Mouse (Mus musculus): ENCODE measurements around the gene Car15. TPM values are rescaled to one million over a fixed set of nuclear protein-coding genes. Genes with fewer than 3 reads are reported as not detected.

Car15 gene
- polyA plus RNA-seq, 1 experiment from 2014 or later: 2.4 TPM

DNA sequence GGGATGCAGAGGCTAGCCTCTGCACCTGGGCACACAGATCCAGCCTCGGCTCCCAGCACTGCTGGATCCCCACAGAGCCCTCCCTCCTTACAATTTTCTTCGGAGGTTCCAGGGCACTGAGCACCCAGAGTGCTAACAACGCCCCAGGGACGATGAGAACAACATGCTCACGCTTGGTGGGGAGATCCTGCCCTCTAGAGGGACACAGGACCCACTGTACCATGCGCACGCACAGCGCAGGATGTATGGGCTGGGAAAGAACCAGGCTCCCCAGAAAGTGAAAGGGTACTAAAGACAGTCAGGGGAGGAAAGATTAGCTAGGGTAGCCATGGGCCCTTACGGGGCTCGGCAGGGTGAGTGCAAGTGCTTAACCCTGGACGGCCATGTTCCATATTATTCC lies 6.4 kb downstream of the Car15 start:
- no peak overlapping the region for H3K27ac ChIP-seq (ENCODE audit: low read length)
- H3K4me2 ChIP-seq (replicated peaks; ENCODE audit: low read depth, low read length): no peak overlapping the region
- no peak for ATAC-seq (ENCODE audit: insufficient number of reproducible peaks, insufficient read depth, low FRiP score, low read depth)
- 15% methylated on average over 11 of the region's 11 CpGs for WGBS
- H3K4me3 ChIP-seq (ENCODE audit: low read depth, low read length): no peak overlapping the region
- peaks cover 59% of the 10 kb centered on the region for H3K27me3 ChIP-seq (ENCODE audit: control insufficient read depth, insufficient read depth, low read length)
- H3K9ac ChIP-seq (replicated peaks; ENCODE audit: low read depth, low read length): no peak overlapping the region
- no peaks in the 10 kb centered on the region for H3K9me3 ChIP-seq (ENCODE audit: control insufficient read depth, low read depth, low read length)
- no peaks in the 10 kb centered on the region for H3K4me1 ChIP-seq (ENCODE audit: control insufficient read depth, insufficient read depth, low read length)
- H3K36me3 ChIP-seq (ENCODE audit: control insufficient read depth, insufficient read depth, low read length): no peaks in the 10 kb centered on the region

DNA sequence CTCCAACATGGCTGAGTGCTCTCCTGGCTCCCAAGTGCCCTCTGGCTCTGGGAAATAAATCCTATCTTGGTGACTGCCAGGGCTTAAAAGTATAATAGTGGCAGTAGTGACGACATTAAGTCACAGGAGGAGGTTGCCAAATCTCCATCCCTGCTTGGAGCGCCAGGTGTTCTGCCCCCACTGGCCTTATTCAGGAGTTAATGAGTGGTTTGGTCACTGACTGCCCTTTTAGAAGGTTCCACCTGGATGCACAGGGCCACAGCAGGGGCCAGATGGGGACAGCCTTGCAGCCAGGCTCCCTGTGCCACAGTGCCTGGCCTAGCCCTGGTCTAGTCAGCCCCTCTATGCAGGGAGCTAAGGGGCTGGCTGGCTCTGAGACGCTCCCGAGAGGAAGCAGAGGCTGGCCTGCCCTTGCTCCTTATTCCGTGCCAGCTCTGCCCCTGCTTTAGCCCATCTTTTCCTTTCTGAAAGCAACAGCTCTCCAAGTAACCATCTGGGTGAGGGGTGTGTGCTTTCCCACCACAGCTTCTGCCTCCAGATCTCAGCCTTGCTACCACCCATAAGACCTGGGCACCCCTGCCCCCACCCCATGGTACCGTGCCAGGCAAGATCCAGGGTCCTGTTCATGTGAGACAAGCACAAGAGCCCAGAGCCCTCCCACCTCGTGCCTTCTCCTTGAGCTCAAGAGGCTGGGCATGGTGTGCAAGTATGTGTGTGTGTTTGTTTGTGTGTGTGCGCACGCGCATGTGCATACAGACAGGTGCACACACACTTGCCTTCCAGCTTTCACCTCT lies 7.6 kb downstream of the Car15 start:
- Histone ChIP-seq H3K9me3 (ENCODE audit: control insufficient read depth, low read depth, low read length) (no peaks in the 10 kb centered on the region), H3K4me2 (replicated peaks; ENCODE audit: low read depth, low read length) (no peak overlapping the region), H3K9ac (replicated peaks; ENCODE audit: low read depth, low read length) (no peak overlapping the region), H3K4me1 (ENCODE audit: control insufficient read depth, insufficient read depth, low read length) (no peaks in the 10 kb centered on the region), H3K36me3 (ENCODE audit: control insufficient read depth, insufficient read depth, low read length) (no peaks in the 10 kb centered on the region), H3K27ac (ENCODE audit: low read length) (no peak overlapping the region), H3K4me3 (ENCODE audit: low read depth, low read length) (no peak overlapping the region), H3K27me3 (ENCODE audit: control insufficient read depth, insufficient read depth, low read length) (peaks cover 50% of the 10 kb centered on the region)
- WGBS: 67% methylated on average over 10 of the region's 10 CpGs
- ATAC-seq (ENCODE audit: insufficient number of reproducible peaks, insufficient read depth, low FRiP score, low read depth): no peak

DNA sequence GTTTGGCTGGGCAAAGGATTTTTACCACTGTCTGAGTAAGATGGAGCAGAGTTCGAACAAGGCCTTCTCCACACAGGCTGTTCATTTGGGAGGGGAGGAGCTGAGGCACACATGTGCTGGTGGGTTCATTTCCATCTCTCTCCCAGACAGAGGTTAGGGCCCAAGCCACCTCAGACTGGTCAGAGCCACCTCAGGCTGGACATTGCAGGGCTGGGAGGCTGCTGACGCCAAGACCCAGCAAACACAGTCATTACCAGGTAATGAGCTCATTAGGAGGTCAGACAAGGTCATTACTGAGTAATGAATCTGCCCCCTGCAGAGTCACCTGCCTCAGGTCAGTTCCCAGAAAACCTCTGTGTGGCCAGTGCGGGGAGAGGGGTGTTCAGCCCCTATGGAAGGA lies 9.3 kb downstream of the Car15 start:
- H3K4me2 ChIP-seq (replicated peaks; ENCODE audit: low read depth, low read length): no peak overlapping the region
- WGBS: 74% methylated on average over 3 of the region's 3 CpGs
- ATAC-seq (ENCODE audit: insufficient number of reproducible peaks, insufficient read depth, low FRiP score, low read depth): no peak
- no peaks in the 10 kb centered on the region for H3K9me3 ChIP-seq (ENCODE audit: control insufficient read depth, low read depth, low read length)
- no peaks in the 10 kb centered on the region for H3K36me3 ChIP-seq (ENCODE audit: control insufficient read depth, insufficient read depth, low read length)
- no peaks in the 10 kb centered on the region for H3K4me1 ChIP-seq (ENCODE audit: control insufficient read depth, insufficient read depth, low read length)
- no peak overlapping the region for H3K27ac ChIP-seq (ENCODE audit: low read length)
- peaks cover 34% of the 10 kb centered on the region for H3K27me3 ChIP-seq (ENCODE audit: control insufficient read depth, insufficient read depth, low read length)
- H3K9ac ChIP-seq (replicated peaks; ENCODE audit: low read depth, low read length): no peak overlapping the region
- H3K4me3 ChIP-seq (ENCODE audit: low read depth, low read length): no peak overlapping the region

DNA sequence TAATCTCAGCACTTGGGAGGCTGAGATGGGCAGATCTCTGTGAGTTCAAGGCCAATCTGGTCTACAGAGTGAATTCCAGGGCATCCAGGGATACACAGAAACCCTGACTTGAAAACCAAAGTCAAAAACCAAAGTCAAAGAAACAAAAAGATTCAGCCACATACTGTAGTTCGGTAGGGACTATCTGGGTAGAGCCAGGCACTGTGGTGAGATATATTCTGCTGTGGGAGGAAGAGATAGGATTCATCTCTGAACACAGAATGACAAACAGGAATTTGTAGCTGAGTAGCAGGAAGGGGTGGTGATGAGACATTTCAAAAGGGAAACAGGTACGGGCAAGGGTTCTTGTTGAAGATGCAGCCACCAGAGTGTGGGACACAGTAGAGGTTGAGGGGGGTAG lies 9.9 kb downstream of the Car15 start:
- no peaks in the 10 kb centered on the region for H3K36me3 ChIP-seq (ENCODE audit: control insufficient read depth, insufficient read depth, low read length)
- H3K27ac ChIP-seq (ENCODE audit: low read length): no peak overlapping the region
- 78% methylated on average over 2 of the region's 2 CpGs for WGBS
- no peaks in the 10 kb centered on the region for H3K4me1 ChIP-seq (ENCODE audit: control insufficient read depth, insufficient read depth, low read length)
- no peaks in the 10 kb centered on the region for H3K9me3 ChIP-seq (ENCODE audit: control insufficient read depth, low read depth, low read length)
- no peak overlapping the region for H3K4me2 ChIP-seq (replicated peaks; ENCODE audit: low read depth, low read length)
- peaks cover 28% of the 10 kb centered on the region for H3K27me3 ChIP-seq (ENCODE audit: control insufficient read depth, insufficient read depth, low read length)
- ATAC-seq (ENCODE audit: insufficient number of reproducible peaks, insufficient read depth, low FRiP score, low read depth): no peak
- no peak overlapping the region for H3K4me3 ChIP-seq (ENCODE audit: low read depth, low read length)
- no peak overlapping the region for H3K9ac ChIP-seq (replicated peaks; ENCODE audit: low read depth, low read length)

DNA sequence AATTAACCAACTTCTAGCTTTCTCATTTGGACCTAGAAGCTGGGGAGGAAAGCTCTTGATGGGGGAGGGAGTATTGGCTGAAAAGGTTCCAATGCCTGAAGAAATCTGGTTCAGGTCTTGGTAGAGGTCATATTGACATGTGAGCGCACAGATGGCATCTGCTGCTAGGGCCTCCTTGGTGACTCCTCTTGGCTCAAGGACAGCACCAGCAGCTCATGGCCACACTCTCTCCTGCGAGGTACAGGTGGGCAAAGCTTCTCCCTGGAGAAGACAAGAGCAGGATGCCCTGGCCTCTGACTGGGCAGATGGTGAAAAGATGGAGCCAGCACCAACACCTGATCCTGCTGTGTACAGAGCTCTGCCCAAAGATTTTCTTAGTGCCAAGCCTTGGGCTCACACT lies 11.7 kb downstream of the Car15 start:
- WGBS: 79% methylated on average over 2 of the region's 2 CpGs
- ATAC-seq (ENCODE audit: insufficient number of reproducible peaks, insufficient read depth, low FRiP score, low read depth): no peak
- H3K4me1 ChIP-seq (ENCODE audit: control insufficient read depth, insufficient read depth, low read length): no peaks in the 10 kb centered on the region

GRCm38 (mm10) chr16:17816528-17816927 lies 21.6 kb downstream of the Car15 start:
- Histone ChIP-seq H3K27me3 (ENCODE audit: control insufficient read depth, insufficient read depth, low read length) (no peaks in the 10 kb centered on the region), H3K4me2 (replicated peaks; ENCODE audit: low read depth, low read length) (no peak overlapping the region), H3K4me1 (ENCODE audit: control insufficient read depth, insufficient read depth, low read length) (no peaks in the 10 kb centered on the region), H3K9me3 (ENCODE audit: control insufficient read depth, low read depth, low read length) (no peaks in the 10 kb centered on the region), H3K27ac (ENCODE audit: low read length) (no peak overlapping the region), H3K36me3 (ENCODE audit: control insufficient read depth, insufficient read depth, low read length) (no peaks in the 10 kb centered on the region), H3K9ac (replicated peaks; ENCODE audit: low read depth, low read length) (no peak overlapping the region), H3K4me3 (ENCODE audit: low read depth, low read length) (no peak overlapping the region)
- no peak for ATAC-seq (ENCODE audit: insufficient number of reproducible peaks, insufficient read depth, low FRiP score, low read depth)
- 80% methylated on average over 8 of the region's 8 CpGs for WGBS

More for the DNA sequence above, 11.7 kb downstream of the Car15 start:
- no peak overlapping the region for H3K9ac ChIP-seq (replicated peaks; ENCODE audit: low read depth, low read length)
- no peaks in the 10 kb centered on the region for H3K36me3 ChIP-seq (ENCODE audit: control insufficient read depth, insufficient read depth, low read length)
- no peak overlapping the region for H3K27ac ChIP-seq (ENCODE audit: low read length)
- no peak overlapping the region for H3K4me3 ChIP-seq (ENCODE audit: low read depth, low read length)
- H3K4me2 ChIP-seq (replicated peaks; ENCODE audit: low read depth, low read length): no peak overlapping the region
- peaks cover 11% of the 10 kb centered on the region for H3K27me3 ChIP-seq (ENCODE audit: control insufficient read depth, insufficient read depth, low read length)
- H3K9me3 ChIP-seq (ENCODE audit: control insufficient read depth, low read depth, low read length): no peaks in the 10 kb centered on the region

GRCm38 (mm10) chr16:17815411-17816402 lies 22.5 kb downstream of the Car15 start:
- ATAC-seq (ENCODE audit: insufficient number of reproducible peaks, insufficient read depth, low FRiP score, low read depth): peak; percentile 85
- 2% methylated on average over 63 of the region's 63 CpGs for WGBS
- H3K4me3 ChIP-seq (ENCODE audit: low read depth, low read length): peak overlapping the region; percentile 39
- no peaks in the 10 kb centered on the region for H3K9me3 ChIP-seq (ENCODE audit: control insufficient read depth, low read depth, low read length)
- H3K27ac ChIP-seq (ENCODE audit: low read length): no peak overlapping the region
- H3K27me3 ChIP-seq (ENCODE audit: control insufficient read depth, insufficient read depth, low read length): no peaks in the 10 kb centered on the region
- H3K4me2 ChIP-seq (replicated peaks; ENCODE audit: low read depth, low read length): peak overlapping the region; percentile 77
- H3K36me3 ChIP-seq (ENCODE audit: control insufficient read depth, insufficient read depth, low read length): no peaks in the 10 kb centered on the region
- H3K9ac ChIP-seq (replicated peaks; ENCODE audit: low read depth, low read length): peak overlapping the region; percentile 39
- no peaks in the 10 kb centered on the region for H3K4me1 ChIP-seq (ENCODE audit: control insufficient read depth, insufficient read depth, low read length)

- no peak overlapping the region for H3K27ac ChIP-seq (ENCODE audit: low read length)
- no peak for ATAC-seq (ENCODE audit: insufficient number of reproducible peaks, insufficient read depth, low FRiP score, low read depth)
- WGBS: 28% methylated on average over 4 of the region's 4 CpGs
- H3K4me3 ChIP-seq (ENCODE audit: low read depth, low read length): no peak overlapping the region
- H3K9me3 ChIP-seq (ENCODE audit: control insufficient read depth, low read depth, low read length): no peaks in the 10 kb centered on the region
- no peaks in the 10 kb centered on the region for H3K27me3 ChIP-seq (ENCODE audit: control insufficient read depth, insufficient read depth, low read length)
- H3K4me2 ChIP-seq (replicated peaks; ENCODE audit: low read depth, low read length): no peak overlapping the region
- H3K9ac ChIP-seq (replicated peaks; ENCODE audit: low read depth, low read length): no peak overlapping the region
- H3K4me1 ChIP-seq (ENCODE audit: control insufficient read depth, insufficient read depth, low read length): peaks cover 15% of the 10 kb centered on the region
- peaks cover 4% of the 10 kb centered on the region; the same call in 1 of the 2 replicates for H3K36me3 ChIP-seq (ENCODE audit: control insufficient read depth, insufficient read depth, low read length)
Observed at GRCm38 (mm10) chr16:17813173-17813572, 25.0 kb downstream of the Car15 start.
